Mouse (Mus musculus) liver, postnatal 0 days (tissue): ENCODE measurements around the gene Ift43.

ENCODE experiments used
- CTCF ChIP-seq: sonication (generic); IDR thresholded peaks from 2 replicates; pipeline ENCODE4 v1.5.1; 2016; ENCODE audit warnings: antibody characterized with exemption, low read depth
- EP300 ChIP-seq: IDR thresholded peaks from 2 replicates; pipeline ENCODE4 v1.6.1; 2016; ENCODE audit warnings: antibody characterized with exemption, low read depth, mild to moderate bottlenecking

DNA sequence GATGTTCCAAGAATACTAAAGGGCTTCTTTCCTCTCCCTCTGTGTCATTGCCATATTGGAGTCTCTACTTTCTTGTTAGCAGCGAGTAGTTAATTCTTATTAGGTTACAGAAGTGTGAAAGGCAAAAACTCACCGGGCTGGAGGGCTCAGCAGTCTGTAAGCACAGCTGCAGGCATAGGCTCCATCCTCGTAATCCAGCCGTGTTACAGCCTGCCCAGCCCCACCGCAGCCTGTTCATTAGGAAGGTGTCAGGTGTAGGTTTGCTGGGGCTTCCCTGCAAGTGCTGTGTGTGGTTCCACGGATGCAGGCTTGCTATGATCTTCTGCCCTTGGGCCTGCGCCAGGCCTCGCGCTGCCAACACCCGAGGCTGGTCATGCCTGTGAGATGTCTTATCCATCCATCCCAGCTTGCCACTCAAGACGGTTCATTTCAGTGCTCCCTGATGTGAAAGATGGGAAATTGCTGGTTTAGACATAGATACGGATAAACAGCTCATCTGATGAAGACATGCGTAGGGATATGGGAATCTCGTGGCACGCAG, 34.0 kb downstream of the Ift43 start:
- TF ChIP-seq CTCF: no peak
- TF ChIP-seq EP300: no peak
